In the genomic region with DNA sequence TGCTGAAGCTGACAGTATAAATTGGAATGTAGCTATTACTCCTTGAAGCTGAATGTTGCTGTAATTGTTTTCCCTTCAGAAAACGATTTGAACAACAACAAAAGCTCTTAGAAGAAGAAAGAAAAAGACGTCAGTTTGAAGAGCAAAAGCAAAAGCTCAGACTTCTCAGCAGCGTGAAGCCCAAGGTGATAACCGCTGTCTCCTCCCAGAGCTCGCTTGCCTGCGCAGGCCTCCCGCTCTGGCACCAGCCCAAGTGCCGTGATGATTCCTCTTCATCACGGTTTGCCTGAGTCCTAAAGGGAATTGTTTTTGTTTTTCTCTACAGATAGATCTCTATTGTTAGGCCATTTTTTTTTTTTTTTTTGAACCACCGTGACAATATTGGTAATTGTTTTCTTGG, we compare ENCODE assay signal across 23 mouse cellular contexts.
"Had no signal": no experiment of that assay in that cellular context is flagged by ENCODE, and none has a peak within 500 bp of the region (broad histone marks: within the 10 kb centered on the region; RNA-seq: fewer than 3 reads in every experiment).

No protein-coding gene starts in this region.

- H3K4me1 ChIP-seq: limb, embryonic 12.5 days; limb, embryonic 15.5 days; lung, embryonic 15.5 days; midbrain, embryonic 13.5 days; neural tube, embryonic 13.5 days; stomach, embryonic 15.5 days had no signal

- H3K9me3 ChIP-seq: limb, embryonic 12.5 days; limb, embryonic 15.5 days; lung, embryonic 15.5 days; midbrain, embryonic 13.5 days; neural tube, embryonic 13.5 days; stomach, embryonic 15.5 days had no signal

- H3K4me2 ChIP-seq: limb, embryonic 12.5 days; limb, embryonic 15.5 days; liver, embryonic 11.5 days; lung, embryonic 15.5 days; midbrain, embryonic 13.5 days; neural tube, embryonic 13.5 days; stomach, embryonic 15.5 days had no signal

- DNase-seq: kidney, adult 18-20 months; kidney, adult 9 months; kidney, postnatal 14 days; kidney, postnatal 4 days; left cerebral cortex, postnatal 4 days; liver, postnatal 0 days; lung, postnatal 10 days; lung, postnatal 36 days; right cerebral cortex, adult 18-20 months; right cerebral cortex, postnatal 14 days; spleen, adult 18-20 months; thymus, adult 2 months; thymus, postnatal 25 days had no signal

- H3K27ac ChIP-seq: limb, embryonic 12.5 days; limb, embryonic 15.5 days; liver, embryonic 14.5 days; lung, embryonic 15.5 days; midbrain, embryonic 13.5 days; neural tube, embryonic 13.5 days; stomach, embryonic 15.5 days had no signal

- ATAC-seq: liver, postnatal 0 days; midbrain, embryonic 13.5 days; midbrain, embryonic 16.5 days had no signal

- H3K27me3 ChIP-seq: limb, embryonic 12.5 days; limb, embryonic 15.5 days; lung, embryonic 15.5 days; midbrain, embryonic 13.5 days; neural tube, embryonic 13.5 days; stomach, embryonic 15.5 days had no signal

- H3K9ac ChIP-seq: limb, embryonic 12.5 days; limb, embryonic 15.5 days; liver, embryonic 14.5 days; liver, postnatal 0 days; lung, embryonic 15.5 days; midbrain, embryonic 13.5 days; neural tube, embryonic 13.5 days; stomach, embryonic 15.5 days had no signal

- H3K4me3 ChIP-seq: limb, embryonic 12.5 days; limb, embryonic 15.5 days; lung, embryonic 15.5 days; midbrain, embryonic 13.5 days; myocyte; neural tube, embryonic 13.5 days; stomach, embryonic 15.5 days had no signal
